Mouse (Mus musculus) liver, embryonic 13.5 days (tissue): ENCODE measurements around the gene Helz. TPM values are rescaled to one million over a fixed set of nuclear protein-coding genes. Genes with fewer than 3 reads are reported as not detected.
"Not testable (repeated sequence)": the region's sequence is repeated elsewhere in the genome, so short reads cannot be mapped to it uniquely, and the experiment has no call there.

Experiments
- ATAC-seq: fragments of 200-750 bp; cut with Nextera tagmentation; 2 replicates; pipeline ENCODE4 v1.8.0; 2017; ENCODE audit warnings: low read depth, mild to moderate bottlenecking, moderate number of reproducible peaks, moderate library complexity
- DNase-seq: peaks from one replicate; pipeline ENCODE4 v3.0.0; 2022
- H3K27ac ChIP-seq: fragments of 300-500 bp; sonication (generic); 2 replicates; pipeline ENCODE4 v1.5.1; 2015; ENCODE audit warnings: moderate library complexity, mild to moderate bottlenecking, inconsistent platforms
- H3K27me3 ChIP-seq: fragments of 300-500 bp; sonication (generic); 2 replicates; pipeline ENCODE4 v1.6.1; 2015; ENCODE audit warnings: mild to moderate bottlenecking, inconsistent platforms
- H3K36me3 ChIP-seq: fragments of 300-500 bp; sonication (generic); 2 replicates; pipeline ENCODE4 v1.6.1; 2015; ENCODE audit warnings: mild to moderate bottlenecking, inconsistent platforms
- H3K4me1 ChIP-seq: fragments of 300-500 bp; sonication (generic); replicated peaks from 2 replicates; pipeline ENCODE4 v1.6.1; 2015; ENCODE audit warnings: inconsistent platforms
- H3K4me2 ChIP-seq: fragments of 300-500 bp; sonication (generic); 2 replicates; pipeline ENCODE4 v1.6.1; 2015; ENCODE audit warnings: inconsistent platforms, mild to moderate bottlenecking, moderate library complexity
- H3K4me3 ChIP-seq: fragments of 300-500 bp; sonication (generic); replicated peaks from 2 replicates; pipeline ENCODE4 v1.5.1; 2015; ENCODE audit warnings: mild to moderate bottlenecking, inconsistent platforms
- H3K9ac ChIP-seq: fragments of 300-500 bp; sonication (generic); 2 replicates; pipeline ENCODE4 v1.6.1; 2015; ENCODE audit warnings: mild to moderate bottlenecking, inconsistent platforms
- H3K9me3 ChIP-seq: fragments of 300-500 bp; sonication (generic); replicated peaks from 2 replicates; pipeline ENCODE4 v1.6.1; 2016; ENCODE audit warnings: inconsistent platforms
- WGBS: fragments of 180-500 bp; shearing (Covaris S2); methylation state at CpG from one replicate; pipeline ENCODE4 v1.1.7; 2015; ENCODE audit not compliant: insufficient replicate concordance; 5-methylcytosine and 5-hydroxymethylcytosine counted together
- polyA plus RNA-seq: library from polyadenylated mRNA; unstranded; fragments of >200 nt; fragmentation: Nextera tagmentation; extraction: Ambion mirVana; gene quantifications from 2 replicates; pipeline ENCODE4 v1.2.1, GENCODE M21; 2015

Helz gene
- polyA plus RNA-seq, 1 experiment from 2014 or later = 5.4 TPM

- Histone ChIP-seq H3K4me2 (no peak overlapping the region), H3K27ac (no peak overlapping the region), H3K9me3 (no peaks in the 10 kb centered on the region), H3K4me3 (no peak overlapping the region), H3K36me3 (peaks cover 63% of the 10 kb centered on the region), H3K27me3 (no peaks in the 10 kb centered on the region), H3K9ac (no peak overlapping the region), H3K4me1 (peaks cover 16% of the 10 kb centered on the region)
- no peak for ATAC-seq
- WGBS = 76% methylated on average over 7 of the region's 7 CpGs
- no peak for DNase-seq
Observed at GRCm38 (mm10) chr11:107578226-107578625, 30.5 kb downstream of the Helz start.

GRCm38 (mm10) chr11:107580786-107581185 is 33.1 kb downstream of the Helz start:
- DNase-seq (no peak), ATAC-seq (no peak)
- Histone ChIP-seq H3K9ac (no peak overlapping the region), H3K4me3 (no peak overlapping the region), H3K4me1 (peaks cover 5% of the 10 kb centered on the region), H3K4me2 (no peak overlapping the region), H3K36me3 (peaks cover 58% of the 10 kb centered on the region), H3K27ac (no peak overlapping the region), H3K27me3 (no peaks in the 10 kb centered on the region), H3K9me3 (no peaks in the 10 kb centered on the region)
- 83% methylated on average over 4 of the region's 4 CpGs for WGBS

- no peaks in the 10 kb centered on the region for H3K9me3 ChIP-seq
- no peak overlapping the region for H3K4me3 ChIP-seq
- H3K36me3 ChIP-seq = peaks cover 38% of the 10 kb centered on the region
- H3K27me3 ChIP-seq = no peaks in the 10 kb centered on the region
- H3K4me1 ChIP-seq = peaks cover 6% of the 10 kb centered on the region
- H3K9ac ChIP-seq = no peak overlapping the region
- H3K27ac ChIP-seq = no peak overlapping the region
- DNase-seq (no peak), ATAC-seq (no peak)
- no peak overlapping the region for H3K4me2 ChIP-seq
- 75% methylated on average over 12 of the region's 12 CpGs for WGBS
Observed at GRCm38 (mm10) chr11:107584660-107585451, 37.1 kb downstream of the Helz start.

- H3K27me3 ChIP-seq, H3K4me2 ChIP-seq, H3K27ac ChIP-seq, H3K4me1 ChIP-seq, DNase-seq, H3K9ac ChIP-seq, H3K4me3 ChIP-seq, ATAC-seq, H3K9me3 ChIP-seq: not testable (repeated sequence)
- WGBS = 65% methylated on average over 5 of the region's 5 CpGs
- peaks cover 34% of the 10 kb centered on the region for H3K36me3 ChIP-seq
Observed at GRCm38 (mm10) chr11:107586129-107586528, 38.4 kb downstream of the Helz start.

GRCm38 (mm10) chr11:107587141-107587540 is 39.4 kb downstream of the Helz start:
- DNase-seq (no peak), ATAC-seq (no peak)
- Histone ChIP-seq H3K27me3 (no peaks in the 10 kb centered on the region), H3K27ac (no peak overlapping the region), H3K9me3 (no peaks in the 10 kb centered on the region), H3K9ac (no peak overlapping the region), H3K4me1 (peaks cover 6% of the 10 kb centered on the region), H3K36me3 (peaks cover 35% of the 10 kb centered on the region), H3K4me2 (no peak overlapping the region), H3K4me3 (no peak overlapping the region)
- WGBS = 82% methylated on average over 7 of the region's 7 CpGs

- ATAC-seq (no peak), DNase-seq (no peak)
- Histone ChIP-seq H3K27me3 (no peaks in the 10 kb centered on the region), H3K4me2 (no peak overlapping the region), H3K4me3 (no peak overlapping the region), H3K36me3 (peaks cover 53% of the 10 kb centered on the region), H3K9me3 (no peaks in the 10 kb centered on the region), H3K27ac (no peak overlapping the region), H3K9ac (no peak overlapping the region), H3K4me1 (no peaks in the 10 kb centered on the region)
- 88% methylated on average over 5 of the region's 5 CpGs for WGBS
Observed at GRCm38 (mm10) chr11:107592575-107592974, 44.8 kb downstream of the Helz start.

- DNase-seq (no peak), ATAC-seq (no peak)
- H3K27me3 ChIP-seq = no peaks in the 10 kb centered on the region
- H3K4me2 ChIP-seq = no peak overlapping the region
- H3K36me3 ChIP-seq = peaks cover 66% of the 10 kb centered on the region
- H3K9me3 ChIP-seq = no peaks in the 10 kb centered on the region
- H3K9ac ChIP-seq = no peak overlapping the region
- no peak overlapping the region for H3K27ac ChIP-seq
- no peak overlapping the region for H3K4me3 ChIP-seq
- no peaks in the 10 kb centered on the region for H3K4me1 ChIP-seq
- 83% methylated on average over 4 of the region's 4 CpGs for WGBS
Observed at GRCm38 (mm10) chr11:107597381-107597780, 49.7 kb downstream of the Helz start.

- Histone ChIP-seq H3K4me2 (no peak overlapping the region), H3K9me3 (no peaks in the 10 kb centered on the region), H3K36me3 (peaks cover 59% of the 10 kb centered on the region), H3K27ac (no peak overlapping the region), H3K27me3 (no peaks in the 10 kb centered on the region), H3K4me1 (peaks cover 4% of the 10 kb centered on the region; the same call in 1 of the 2 replicates), H3K9ac (no peak overlapping the region), H3K4me3 (no peak overlapping the region)
- 80% methylated on average over 7 of the region's 7 CpGs for WGBS
- DNase-seq (no peak), ATAC-seq (peak; percentile 31; the same call in 1 of the 2 replicates)
Observed at GRCm38 (mm10) chr11:107605694-107606093, 58.0 kb downstream of the Helz start.

GRCm38 (mm10) chr11:107613906-107614305 is 66.2 kb downstream of the Helz start:
- peaks cover 34% of the 10 kb centered on the region for H3K36me3 ChIP-seq
- H3K4me2 ChIP-seq = no peak overlapping the region
- H3K9ac ChIP-seq = no peak overlapping the region
- H3K4me3 ChIP-seq = no peak overlapping the region
- 81% methylated on average over 5 of the region's 5 CpGs for WGBS
- no peaks in the 10 kb centered on the region for H3K9me3 ChIP-seq
- ATAC-seq = no peak
- no peak overlapping the region for H3K27ac ChIP-seq
- no peak for DNase-seq
- no peaks in the 10 kb centered on the region for H3K27me3 ChIP-seq
- no peaks in the 10 kb centered on the region for H3K4me1 ChIP-seq

- 87% methylated on average over 4 of the region's 5 CpGs for WGBS
- no peak overlapping the region for H3K4me3 ChIP-seq
- no peak overlapping the region for H3K4me2 ChIP-seq
- no peak for ATAC-seq
- no peaks in the 10 kb centered on the region for H3K9me3 ChIP-seq
- no peaks in the 10 kb centered on the region for H3K4me1 ChIP-seq
- no peak for DNase-seq
- no peak overlapping the region for H3K9ac ChIP-seq
- peaks cover 49% of the 10 kb centered on the region for H3K36me3 ChIP-seq
- H3K27me3 ChIP-seq = no peaks in the 10 kb centered on the region
- H3K27ac ChIP-seq = no peak overlapping the region
Observed at GRCm38 (mm10) chr11:107615696-107616095, 68.0 kb downstream of the Helz start.

GRCm38 (mm10) chr11:107617976-107618375 is 70.2 kb downstream of the Helz start:
- Histone ChIP-seq H3K27me3 (no peaks in the 10 kb centered on the region), H3K4me2 (no peak overlapping the region), H3K36me3 (peaks cover 53% of the 10 kb centered on the region), H3K4me3 (no peak overlapping the region), H3K9ac (no peak overlapping the region), H3K9me3 (no peaks in the 10 kb centered on the region), H3K4me1 (no peaks in the 10 kb centered on the region), H3K27ac (no peak overlapping the region)
- WGBS = 77% methylated on average over 5 of the region's 5 CpGs
- no peak for DNase-seq
- ATAC-seq = no peak

- H3K9me3 ChIP-seq = no peaks in the 10 kb centered on the region
- no peak overlapping the region for H3K4me2 ChIP-seq
- H3K27ac ChIP-seq = no peak overlapping the region
- 84% methylated on average over 3 of the region's 3 CpGs for WGBS
- peaks cover 40% of the 10 kb centered on the region for H3K36me3 ChIP-seq
- no peak for DNase-seq
- no peak for ATAC-seq
- no peaks in the 10 kb centered on the region for H3K4me1 ChIP-seq
- no peaks in the 10 kb centered on the region for H3K27me3 ChIP-seq
- no peak overlapping the region for H3K9ac ChIP-seq
- H3K4me3 ChIP-seq = no peak overlapping the region
Observed at GRCm38 (mm10) chr11:107624661-107625060, 76.9 kb downstream of the Helz start.
